8 mouse cellular contexts compared by ENCODE assay signal in genomic region chr3:84220326-84220725, GRCm38 (mm10). TPM values are rescaled to one million over a fixed set of nuclear protein-coding genes. Genes with fewer than 3 reads are reported as not detected.
DNase-seq lines count a peak whose midpoint lies in the region; ATAC-seq lines count a peak whose summit lies in the region.
"Had no signal": no experiment of that assay in that cellular context is flagged by ENCODE, and none has a peak within 500 bp of the region (broad histone marks: within the 10 kb centered on the region; RNA-seq: fewer than 3 reads in every experiment).

No protein-coding gene starts in this region.

- peak overlapping the region; percentile 55 for H3K4me3 ChIP-seq in lung, embryonic 16.5 days (ENCODE audit: low read length)
- peak overlapping the region; percentile 70 for H3K4me3 ChIP-seq in forebrain, embryonic 10.5 days
- H3K4me3 ChIP-seq in limb, embryonic 11.5 days (ENCODE audit: low read depth, low read length), result peak overlapping the region; percentile 47
- H3K4me3 ChIP-seq: erythroblast, embryonic 14.5 days had no signal

- DNase-seq in lung, postnatal 36 days, result no peak
- no peak for DNase-seq in forebrain, embryonic 10.5 days (ENCODE audit: extremely low spot score, low spot score)
- peak; percentile 39 for DNase-seq in limb, embryonic 11.5 days (ENCODE audit: low spot score)
- DNase-seq in splenic B cell, adult 2 months (ENCODE audit: low read depth, low spot score), result peak; percentile 11
- no peak for DNase-seq in right cerebral cortex, postnatal 14 days
- DNase-seq in right cerebral cortex, postnatal 10 days (ENCODE audit: low spot score in 2 of 2), result no peak

- ATAC-seq in lung, embryonic 16.5 days (ENCODE audit: low read depth), result peak; percentile 47; the same call in 1 of the 2 replicates
- ATAC-seq in limb, embryonic 11.5 days (ENCODE audit: insufficient number of reproducible peaks, low FRiP score, low TSS enrichment, low read depth), result no peak

- peaks cover 22% of the 10 kb centered on the region for H3K4me1 ChIP-seq in lung, embryonic 16.5 days (replicated peaks; ENCODE audit: control insufficient read depth, insufficient read depth, low read length)
- H3K4me1 ChIP-seq in forebrain, embryonic 10.5 days, result peaks cover 58% of the 10 kb centered on the region
- peaks cover 5% of the 10 kb centered on the region; the same call in 1 of the 2 replicates for H3K4me1 ChIP-seq in limb, embryonic 11.5 days (ENCODE audit: control insufficient read depth, insufficient read depth, low read length)

- 3% methylated on average over 9 of the region's 9 CpGs for WGBS in lung, embryonic 16.5 days
- under 1% methylated on average over 9 of the region's 9 CpGs for WGBS in forebrain, embryonic 10.5 days
- under 1% methylated on average over 9 of the region's 9 CpGs for WGBS in limb, embryonic 11.5 days

- no peaks in the 10 kb centered on the region for H3K9me3 ChIP-seq in lung, embryonic 16.5 days (ENCODE audit: control insufficient read depth, low read length)
- H3K9me3 ChIP-seq in forebrain, embryonic 10.5 days, result no peaks in the 10 kb centered on the region
- no peaks in the 10 kb centered on the region for H3K9me3 ChIP-seq in limb, embryonic 11.5 days (ENCODE audit: control insufficient read depth, low read length)

- H3K4me2 ChIP-seq in lung, embryonic 16.5 days (ENCODE audit: low read depth, low read length), result peak overlapping the region; percentile 82
- peak overlapping the region; percentile 81 for H3K4me2 ChIP-seq in limb, embryonic 11.5 days (ENCODE audit: low read depth, severe bottlenecking)

- no peaks in the 10 kb centered on the region for H3K36me3 ChIP-seq in lung, embryonic 16.5 days (ENCODE audit: control insufficient read depth, insufficient read depth, low read length)
- H3K36me3 ChIP-seq in forebrain, embryonic 10.5 days (replicated peaks), result no peaks in the 10 kb centered on the region
- H3K36me3 ChIP-seq in limb, embryonic 11.5 days (ENCODE audit: control insufficient read depth, insufficient read depth, low read length), result no peaks in the 10 kb centered on the region
- no peaks in the 10 kb centered on the region for H3K36me3 ChIP-seq in splenic B cell, adult 2 months (ENCODE audit: control insufficient read depth, insufficient read depth, low read length, poor library complexity, severe bottlenecking)

- H3K27ac ChIP-seq in lung, embryonic 16.5 days (ENCODE audit: low read length), result no peak overlapping the region
- peak overlapping the region; percentile 90 for H3K27ac ChIP-seq in forebrain, embryonic 10.5 days
- no peak overlapping the region for H3K27ac ChIP-seq in limb, embryonic 11.5 days (replicated peaks; ENCODE audit: low read depth, low read length)

- no peaks in the 10 kb centered on the region for H3K27me3 ChIP-seq in lung, embryonic 16.5 days (ENCODE audit: control insufficient read depth, insufficient read depth, low read depth, low read length)
- H3K27me3 ChIP-seq in forebrain, embryonic 10.5 days (ENCODE audit: poor library complexity, severe bottlenecking), result peaks cover 4% of the 10 kb centered on the region; the same call in 1 of the 2 replicates
- H3K27me3 ChIP-seq in limb, embryonic 11.5 days (ENCODE audit: control insufficient read depth, insufficient read depth, low read length), result no peaks in the 10 kb centered on the region
- no peaks in the 10 kb centered on the region for H3K27me3 ChIP-seq in splenic B cell, adult 2 months (ENCODE audit: control insufficient read depth, insufficient read depth, low read length, poor library complexity, severe bottlenecking)

- H3K9ac ChIP-seq in lung, embryonic 16.5 days (ENCODE audit: low read length), result peak overlapping the region; percentile 65
- H3K9ac ChIP-seq in limb, embryonic 11.5 days (ENCODE audit: low read length), result peak overlapping the region; percentile 63

RNA-seq across cellular contexts. Expression of gene Gm6525, which starts 46.4 kb away (rescaled TPM):
- 0.98 and 1.2 TPM in 2 replicates for polyA plus RNA-seq in lung, embryonic 16.5 days (2015; fragmentation: Nextera tagmentation; extraction: Ambion mirVana)
- 0.87 and 1.5 TPM in 2 replicates for polyA plus RNA-seq in forebrain, embryonic 10.5 days (2016; fragmentation: Nextera tagmentation; extraction: Ambion mirVana)
- 0.44 and 0.63 TPM in 2 replicates for polyA plus RNA-seq in limb, embryonic 11.5 days (2014; fragmentation: Nextera tagmentation; extraction: Ambion mirVana)
- polyA plus RNA-seq: erythroblast, embryonic 14.5 days had no signal

Comparison
In these comparisons a context has a peak if more than half of its experiments do, and no peak if none do; other contexts are left out.
1. DNase-seq: peak in limb, embryonic 11.5 days (single experiment) and splenic B cell, adult 2 months (single experiment); none in lung, postnatal 36 days (single experiment), forebrain, embryonic 10.5 days (single experiment), right cerebral cortex, postnatal 14 days (single experiment) and right cerebral cortex, postnatal 10 days (0 of 2).
2. Peak in every context shown above with its lines, with median percentiles within 50 percentile points of each other: H3K4me3 ChIP-seq.